In genomic region chr5:135025899-135026298, GRCm38 (mm10) we compare ENCODE assay signal across 9 mouse cellular contexts. TPM values are rescaled to one million over a fixed set of nuclear protein-coding genes. Genes with fewer than 3 reads are reported as not detected.
DNase-seq lines count a peak whose midpoint lies in the region; ATAC-seq and TF ChIP-seq lines count a peak whose summit lies in the region.
"Had no signal": no experiment of that assay in that cellular context is flagged by ENCODE, and none has a peak within 500 bp of the region (broad histone marks: within the 10 kb centered on the region; RNA-seq: fewer than 3 reads in every experiment).

No protein-coding gene starts in this region.

- DNase-seq in heart, adult 18-20 months = no peak
- peak; percentile 35 to 52 for DNase-seq in lung, postnatal 4 days
- no peak for DNase-seq in thymus, adult 2 months
- no peak for DNase-seq in layer of hippocampus, adult 11-12 months (ENCODE audit: low spot score)
- DNase-seq in kidney, postnatal 10 days = no peak
- DNase-seq: kidney, adult 11 months had no signal

- H3K9ac ChIP-seq in heart, embryonic 14.5 days (ENCODE audit: low read length) = no peak overlapping the region
- H3K9ac ChIP-seq in embryonic facial prominence, embryonic 15.5 days = no peak overlapping the region

- no peaks in the 10 kb centered on the region for H3K9me3 ChIP-seq in heart, embryonic 14.5 days (ENCODE audit: control insufficient read depth, low read length)
- no peaks in the 10 kb centered on the region for H3K9me3 ChIP-seq in E14TG2a.4 (ENCODE audit: low read length)
- no peaks in the 10 kb centered on the region for H3K9me3 ChIP-seq in embryonic facial prominence, embryonic 15.5 days (replicated peaks)

- no peaks in the 10 kb centered on the region for H3K36me3 ChIP-seq in heart, embryonic 14.5 days (ENCODE audit: control insufficient read depth, insufficient read depth, low read length)
- H3K36me3 ChIP-seq in E14TG2a.4 (ENCODE audit: insufficient read depth, low read length) = no peaks in the 10 kb centered on the region
- no peaks in the 10 kb centered on the region for H3K36me3 ChIP-seq in embryonic facial prominence, embryonic 15.5 days
- H3K36me3 ChIP-seq in thymus, adult 2 months (ENCODE audit: control insufficient read depth, insufficient read depth, low read length) = no peaks in the 10 kb centered on the region

- no peak overlapping the region for H3K27ac ChIP-seq in heart, embryonic 14.5 days (replicated peaks in 1 of 2; ENCODE audit: control insufficient read depth in 1 of 2, insufficient read depth in 1 of 2, low read depth in 2 of 2, low read length in 2 of 2)
- 0 out of 2 replicates have a peak overlapping the region, but pooled peaks have one; percentile 28 for H3K27ac ChIP-seq in embryonic facial prominence, embryonic 15.5 days (replicated peaks)
- H3K27ac ChIP-seq in thymus, adult 2 months (ENCODE audit: control insufficient read depth, insufficient read depth, low read length) = no peak overlapping the region

- peak; percentile 15; the same call in 1 of the 2 replicates for TF ChIP-seq CTCF in E14TG2a.4 (conservative IDR thresholded peaks at IDR 0.05; ENCODE audit: low read length)
- TF ChIP-seq CTCF in thymus, adult 2 months (IDR thresholded peaks at IDR 0.05; ENCODE audit: borderline replicate concordance, control insufficient read depth, extremely low read depth, insufficient read depth, low read length, poor library complexity) = no peak

- H3K4me3 ChIP-seq in heart, embryonic 14.5 days (ENCODE audit: control insufficient read depth in 1 of 2, insufficient read depth in 1 of 2, low read depth in 1 of 2, low read length in 2 of 2) = no peak overlapping the region
- no peak overlapping the region for H3K4me3 ChIP-seq in E14TG2a.4 (replicated peaks; ENCODE audit: low read length)
- H3K4me3 ChIP-seq in embryonic facial prominence, embryonic 15.5 days (replicated peaks) = no peak overlapping the region
- no peak overlapping the region for H3K4me3 ChIP-seq in thymus, adult 2 months (ENCODE audit: control insufficient read depth, insufficient read depth, low read length)

- no peak for TF ChIP-seq POLR2A in thymus, adult 2 months (IDR thresholded peaks at IDR 0.05; ENCODE audit: control insufficient read depth, extremely low read depth, insufficient read depth, low read length, poor library complexity)

- peak overlapping the region; percentile 94 for H3K4me2 ChIP-seq in heart, embryonic 14.5 days (ENCODE audit: low read length)
- peak overlapping the region; percentile 92 for H3K4me2 ChIP-seq in embryonic facial prominence, embryonic 15.5 days (replicated peaks)

- H3K4me1 ChIP-seq in heart, embryonic 14.5 days (ENCODE audit: control insufficient read depth in 2 of 2, insufficient read depth in 2 of 2, low read length in 2 of 2) = peaks cover 36 to 52% of the 10 kb centered on the region in 2 experiments
- peaks cover 61% of the 10 kb centered on the region for H3K4me1 ChIP-seq in E14TG2a.4 (replicated peaks; ENCODE audit: low read depth, low read length)
- H3K4me1 ChIP-seq in embryonic facial prominence, embryonic 15.5 days = peaks cover 45% of the 10 kb centered on the region
- peaks cover 30% of the 10 kb centered on the region for H3K4me1 ChIP-seq in thymus, adult 2 months (replicated peaks; ENCODE audit: control insufficient read depth, insufficient read depth, low read length)

- no peak for ATAC-seq in heart, embryonic 14.5 days (ENCODE audit: insufficient number of reproducible peaks, insufficient read depth, low FRiP score, low read depth)
- ATAC-seq in embryonic facial prominence, embryonic 15.5 days (ENCODE audit: insufficient number of reproducible peaks, low FRiP score, low TSS enrichment, low read depth) = no peak

- H3K27me3 ChIP-seq in heart, embryonic 14.5 days (ENCODE audit: control insufficient read depth, insufficient read depth, low read length) = no peaks in the 10 kb centered on the region
- peaks cover 32% of the 10 kb centered on the region for H3K27me3 ChIP-seq in E14TG2a.4 (ENCODE audit: insufficient read depth, low read length)
- H3K27me3 ChIP-seq in embryonic facial prominence, embryonic 15.5 days = no peaks in the 10 kb centered on the region
- peaks cover 2% of the 10 kb centered on the region; the same call in 1 of the 2 replicates for H3K27me3 ChIP-seq in thymus, adult 2 months (ENCODE audit: control insufficient read depth, insufficient read depth, low read length)

- 30% methylated on average over 7 of the region's 7 CpGs for WGBS in heart, embryonic 14.5 days
- WGBS in embryonic facial prominence, embryonic 15.5 days = 8% methylated on average over 7 of the region's 7 CpGs
- 14% methylated on average over 7 of the region's 7 CpGs for WGBS in thymus, adult 2 months

RNA-seq across cellular contexts. Expression of gene Stx1a, which starts 2.6 kb away (rescaled TPM):
- 5.4 and 6.4 TPM in 2 replicates for polyA plus RNA-seq in heart, embryonic 14.5 days (2014; fragmentation: Nextera tagmentation; extraction: Ambion mirVana)
- total RNA-seq in heart, adult 18-20 months (2021) = 1 to 10 TPM; 1.0 to 1.5 TPM
- polyA plus RNA-seq in embryonic facial prominence, embryonic 15.5 days (2015; fragmentation: Nextera tagmentation; extraction: Ambion mirVana) = 16.2 and 19.7 TPM in 2 replicates
- 20.3 and 23.7 TPM in 2 replicates for polyA plus RNA-seq in thymus, adult 2 months (2012; rRNA removed)

RNA-seq across cellular contexts. Expression of gene Abhd11, which starts 16.9 kb away (rescaled TPM):
- 72.1 and 74.9 TPM in 2 replicates for polyA plus RNA-seq in heart, embryonic 14.5 days (2014; fragmentation: Nextera tagmentation; extraction: Ambion mirVana)
- total RNA-seq in heart, adult 18-20 months (2021) = 10 to 100 TPM; 67.1 to 69.4 TPM
- polyA plus RNA-seq in embryonic facial prominence, embryonic 15.5 days (2015; fragmentation: Nextera tagmentation; extraction: Ambion mirVana) = 66.0 and 68.9 TPM in 2 replicates
- 71.7 and 84.8 TPM in 2 replicates for polyA plus RNA-seq in thymus, adult 2 months (2012; rRNA removed)

RNA-seq across cellular contexts. Expression of gene Dnajc30, which starts 38.1 kb away (rescaled TPM):
- 30.6 and 31.1 TPM in 2 replicates for polyA plus RNA-seq in heart, embryonic 14.5 days (2014; fragmentation: Nextera tagmentation; extraction: Ambion mirVana)
- 10 to 100 TPM; 38.4 to 44.3 TPM for total RNA-seq in heart, adult 18-20 months (2021)
- polyA plus RNA-seq in embryonic facial prominence, embryonic 15.5 days (2015; fragmentation: Nextera tagmentation; extraction: Ambion mirVana) = 32.9 and 36.3 TPM in 2 replicates
- polyA plus RNA-seq in thymus, adult 2 months (2012; rRNA removed) = 26.8 and 35.1 TPM in 2 replicates

RNA-seq across cellular contexts. Expression of gene Bud23, which starts 38.9 kb away (rescaled TPM):
- polyA plus RNA-seq in heart, embryonic 14.5 days (2014; fragmentation: Nextera tagmentation; extraction: Ambion mirVana) = 47.2 and 52.3 TPM in 2 replicates
- total RNA-seq in heart, adult 18-20 months (2021) = 10 to 100 TPM; 22.5 to 25.0 TPM
- polyA plus RNA-seq in embryonic facial prominence, embryonic 15.5 days (2015; fragmentation: Nextera tagmentation; extraction: Ambion mirVana) = 102 and 115 TPM in 2 replicates
- polyA plus RNA-seq in thymus, adult 2 months (2012; rRNA removed) = 116 and 125 TPM in 2 replicates

RNA-seq across cellular contexts. Expression of gene Cldn3, which starts 39.9 kb away (rescaled TPM):
- polyA plus RNA-seq in heart, embryonic 14.5 days (2014; fragmentation: Nextera tagmentation; extraction: Ambion mirVana) = 0.53 and 2.2 TPM in 2 replicates
- total RNA-seq in heart, adult 18-20 months (2021) = 1 to 10 TPM in 1 of 2 experiments, under 1 TPM in 1; 0.20 to 1.8 TPM
- polyA plus RNA-seq in embryonic facial prominence, embryonic 15.5 days (2015; fragmentation: Nextera tagmentation; extraction: Ambion mirVana) = 39.7 and 50.9 TPM in 2 replicates
- 14.7 and 15.0 TPM in 2 replicates for polyA plus RNA-seq in thymus, adult 2 months (2012; rRNA removed)

Comparison
In these comparisons a context has a peak if more than half of its experiments do, and no peak if none do; other contexts are left out.
1. DNase-seq: peak in lung, postnatal 4 days (2 of 2); none in heart, adult 18-20 months (0 of 2), thymus, adult 2 months (single experiment), layer of hippocampus, adult 11-12 months (single experiment) and kidney, postnatal 10 days (single experiment).